Mouse (Mus musculus) forebrain, embryonic 13.5 days (tissue): ENCODE data around the gene Rps6ka5. TPM values are rescaled to one million over a fixed set of nuclear protein-coding genes. Genes with fewer than 3 reads are reported as not detected.

Source experiments
- ATAC-seq: fragments of 200-750 bp; cut with Nextera tagmentation; 2 replicates; pipeline ENCODE4 v1.8.0; 2017
- H3K27ac ChIP-seq: fragments of 300-500 bp; sonication (generic); 2 replicates; pipeline ENCODE4 v1.5.1; 2015; ENCODE audit warnings: inconsistent platforms, mild to moderate bottlenecking, moderate library complexity
- H3K27me3 ChIP-seq: fragments of 300-500 bp; sonication (generic); 2 replicates; pipeline ENCODE4 v1.6.1; 2015; ENCODE audit warnings: mild to moderate bottlenecking, inconsistent platforms
- H3K36me3 ChIP-seq: fragments of 300-500 bp; sonication (generic); 2 replicates; pipeline ENCODE4 v1.6.1; 2015; ENCODE audit warnings: mild to moderate bottlenecking, inconsistent platforms; ENCODE audit not compliant: poor library complexity, severe bottlenecking
- H3K4me1 ChIP-seq: fragments of 300-500 bp; sonication (generic); 2 replicates; pipeline ENCODE4 v1.6.1; 2015; ENCODE audit warnings: inconsistent platforms
- H3K4me2 ChIP-seq: fragments of 300-500 bp; sonication (generic); 2 replicates; pipeline ENCODE4 v1.6.1; 2015; ENCODE audit warnings: inconsistent platforms, mild to moderate bottlenecking, moderate library complexity
- H3K4me3 ChIP-seq: fragments of 300-500 bp; sonication (generic); 2 replicates; pipeline ENCODE4 v1.5.1; 2015; ENCODE audit warnings: mild to moderate bottlenecking, inconsistent platforms
- H3K9ac ChIP-seq: fragments of 300-500 bp; sonication (generic); 2 replicates; pipeline ENCODE4 v1.6.1; 2015; ENCODE audit warnings: mild to moderate bottlenecking, inconsistent platforms
- H3K9me3 ChIP-seq: fragments of 300-500 bp; sonication (generic); replicated peaks from 2 replicates; pipeline ENCODE4 v1.6.1; 2016; ENCODE audit warnings: inconsistent platforms
- WGBS: fragments of 180-500 bp; shearing (Covaris S2); methylation state at CpG from one replicate; pipeline ENCODE4 v1.1.7; 2015; 5-methylcytosine and 5-hydroxymethylcytosine counted together
- polyA plus RNA-seq: library from polyadenylated mRNA; unstranded; fragments of >200 nt; fragmentation: Nextera tagmentation; extraction: Ambion mirVana; gene quantifications from 2 replicates; pipeline ENCODE4 v1.2.1, GENCODE M21; 2015

Rps6ka5 gene
- polyA plus RNA-seq, 1 experiment from 2014 or later, result 8.5 TPM

DNA sequence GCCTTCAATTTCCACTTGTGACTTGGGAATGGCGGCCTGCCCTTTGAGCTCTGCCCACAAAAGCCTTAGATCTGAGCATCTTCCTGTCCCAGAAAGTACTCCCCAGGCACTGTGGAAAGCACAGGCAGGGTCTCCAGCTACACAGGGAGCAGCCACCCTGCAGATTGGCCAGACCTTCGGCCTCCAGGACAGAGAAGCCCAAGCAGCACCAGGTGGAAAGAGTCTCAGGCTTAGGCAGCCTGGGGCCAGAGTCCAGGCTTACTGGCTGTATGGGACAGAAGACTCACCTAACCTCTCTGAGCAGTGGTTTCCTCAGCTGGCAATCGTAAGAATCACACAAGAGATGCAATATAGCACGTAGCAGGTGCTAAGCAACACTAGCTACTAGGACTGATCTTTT lies 223.1 kb downstream of the Rps6ka5 start:
- Histone ChIP-seq H3K9ac (no peak overlapping the region), H3K36me3 (peaks cover 18% of the 10 kb centered on the region), H3K4me1 (0 out of 2 replicates have a peak, but pooled peaks cover 5% of the 10 kb centered on the region), H3K4me2 (no peak overlapping the region), H3K4me3 (no peak overlapping the region), H3K27ac (no peak overlapping the region), H3K9me3 (no peaks in the 10 kb centered on the region), H3K27me3 (no peaks in the 10 kb centered on the region)
- ATAC-seq, result no peak
- 87% methylated on average over 4 of the region's 4 CpGs for WGBS

DNA sequence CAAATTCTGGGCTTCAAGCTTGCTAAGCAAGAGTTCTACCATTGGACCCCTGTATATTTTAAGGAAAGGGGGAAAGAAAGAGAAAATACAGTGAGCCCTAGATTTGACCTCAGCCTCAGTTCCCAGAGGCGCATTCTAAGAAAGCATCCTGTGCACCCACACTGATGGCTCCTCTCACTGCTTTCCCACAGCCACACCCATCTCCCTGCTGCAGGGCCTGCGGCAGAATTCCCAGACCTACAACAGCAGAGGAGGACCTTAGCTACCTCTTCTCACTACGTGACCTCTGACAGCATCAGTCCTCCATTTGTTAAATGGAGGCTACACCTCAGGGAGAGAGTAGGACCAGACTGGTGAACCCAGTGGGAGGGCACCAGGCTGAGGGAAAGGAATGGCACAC lies 224.2 kb downstream of the Rps6ka5 start:
- no peak overlapping the region for H3K27ac ChIP-seq
- no peak overlapping the region for H3K4me2 ChIP-seq
- H3K4me1 ChIP-seq, result 0 out of 2 replicates have a peak, but pooled peaks cover 5% of the 10 kb centered on the region
- ATAC-seq, result no peak
- no peak overlapping the region for H3K4me3 ChIP-seq
- H3K9me3 ChIP-seq, result no peaks in the 10 kb centered on the region
- 88% methylated on average over 3 of the region's 3 CpGs for WGBS
- no peaks in the 10 kb centered on the region for H3K27me3 ChIP-seq
- peaks cover 29% of the 10 kb centered on the region for H3K36me3 ChIP-seq
- H3K9ac ChIP-seq, result no peak overlapping the region

DNA sequence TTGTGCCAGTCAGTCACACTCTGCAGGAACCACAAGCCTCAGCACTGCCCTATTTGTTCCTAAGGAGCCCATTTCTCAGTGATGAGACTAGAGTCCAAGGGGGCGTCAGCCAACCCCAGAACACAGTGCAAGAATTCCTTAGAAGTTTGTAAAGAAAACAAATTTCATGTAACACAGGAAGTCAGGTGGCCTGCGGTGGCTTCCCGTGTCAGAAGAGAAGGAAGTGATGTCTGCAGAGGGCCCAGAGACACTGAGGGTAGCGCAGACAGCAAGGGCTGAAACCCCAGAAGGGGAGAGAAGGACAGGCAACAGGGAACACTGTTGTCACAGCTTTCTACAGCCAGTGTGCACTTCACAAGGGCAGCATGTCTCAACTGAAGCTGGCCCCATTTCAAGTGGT lies 225.5 kb downstream of the Rps6ka5 start:
- H3K4me1 ChIP-seq, result 0 out of 2 replicates have a peak, but pooled peaks cover 5% of the 10 kb centered on the region
- H3K27me3 ChIP-seq, result no peaks in the 10 kb centered on the region
- no peaks in the 10 kb centered on the region for H3K9me3 ChIP-seq
- peaks cover 37% of the 10 kb centered on the region for H3K36me3 ChIP-seq
- H3K27ac ChIP-seq, result no peak overlapping the region
- H3K4me2 ChIP-seq, result no peak overlapping the region
- H3K9ac ChIP-seq, result no peak overlapping the region
- H3K4me3 ChIP-seq, result no peak overlapping the region
- no peak for ATAC-seq
- WGBS, result 94% methylated on average over 4 of the region's 4 CpGs

DNA sequence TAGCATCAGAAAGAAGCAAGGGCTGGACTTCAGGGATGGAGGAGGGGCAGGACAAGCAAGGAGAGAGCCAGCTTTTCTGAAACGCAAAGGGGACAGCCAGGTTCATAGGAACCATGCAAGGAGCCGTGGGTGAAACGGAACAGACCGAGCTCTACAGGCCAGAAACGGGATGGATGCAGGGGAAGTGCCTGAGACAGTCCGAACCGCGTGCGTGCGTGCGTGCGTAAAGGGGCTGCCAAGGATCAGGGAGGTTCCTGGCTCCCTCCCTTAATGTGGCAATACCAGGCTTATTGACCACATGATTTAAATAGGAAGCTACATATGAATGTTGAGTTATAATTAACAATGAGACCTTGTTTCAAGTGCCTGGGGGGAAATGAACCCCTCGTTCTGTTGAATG lies 227.3 kb downstream of the Rps6ka5 start:
- no peak overlapping the region for H3K9ac ChIP-seq

More for the DNA sequence above, 227.3 kb downstream of the Rps6ka5 start:
- peaks cover 49% of the 10 kb centered on the region for H3K36me3 ChIP-seq
- no peaks in the 10 kb centered on the region for H3K27me3 ChIP-seq
- H3K4me1 ChIP-seq, result no peaks in the 10 kb centered on the region
- no peak overlapping the region for H3K4me3 ChIP-seq
- 93% methylated on average over 13 of the region's 13 CpGs for WGBS
- ATAC-seq, result no peak
- H3K9me3 ChIP-seq, result no peaks in the 10 kb centered on the region
- H3K27ac ChIP-seq, result no peak overlapping the region
- H3K4me2 ChIP-seq, result no peak overlapping the region

Other genes with a start within 250 kb of the Rps6ka5 start
- gene Ttc7b, start 206.2 kb downstream of the Rps6ka5 start, polyA plus RNA-seq, result 4.5 and 4.7 TPM in 2 replicates
- gene Dglucy, start 52.1 kb upstream of the Rps6ka5 start, polyA plus RNA-seq, result 1.9 and 2.0 TPM in 2 replicates
- gene Gpr68, start 181.2 kb upstream of the Rps6ka5 start, polyA plus RNA-seq, result 0.28 and 0.40 TPM in 2 replicates